Mouse (Mus musculus) adrenal gland (tissue): ENCODE measurements around the gene Gm20449.
"Not testable (repeated sequence)": the region's sequence is repeated elsewhere in the genome, so short reads cannot be mapped to it uniquely, and the experiment has no call there.

Experiments used
- intact Hi-C: fragments of 180-260 bp; cut with DNase I; formaldehyde crosslinking; loops from one replicate; pipeline ENCODE4 v1.15.1; 2025
- long read RNA-seq, 2 experiments: library from polyadenylated mRNA; unstranded; transcript quantifications; one replicate each; pipeline ENCODE4 v2.0.0; 2020; ENCODE audit warnings: borderline replicate concordance in 1 of 2; ENCODE audit not compliant: insufficient replicate concordance in 1 of 2

Gene Gm20449
- long read RNA-seq, experiment 1: 0 reads
- long read RNA-seq, experiment 2: 0 reads

GRCm38 (mm10) chr7:41499389-41500049 is at the start of gene Gm20449, which contains the start of gene AW146154:
Gm20449 (minus strand) TSS chr7:41499417.
AW146154 (minus strand) TSS chr7:41499890.
- intact Hi-C loops: loop anchor here (5.0 kb wide), 3 partner anchors 98 to 133 kb away; partner anchors contain the start of genes 2610021A01Rik, AI987944 and Zfp788

DNA sequence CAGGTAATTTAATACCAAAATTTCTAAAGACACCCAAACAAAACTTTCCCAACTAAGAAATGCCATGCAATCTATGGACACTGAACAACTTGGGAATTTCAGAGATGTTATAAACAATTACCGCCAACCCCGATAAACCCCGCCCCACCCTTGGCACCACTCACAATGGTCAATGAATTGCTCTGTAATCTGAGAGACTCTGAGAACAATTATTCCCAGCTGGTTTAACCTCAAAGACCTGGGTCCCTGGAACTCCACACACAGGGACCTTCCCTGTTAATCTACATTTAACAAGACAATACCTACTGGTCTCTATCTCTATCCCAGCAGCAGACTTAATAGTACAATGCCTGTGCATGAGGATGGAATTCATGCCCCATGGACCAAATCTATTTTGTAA is 13.5 kb upstream of the Gm20449 start:
- intact Hi-C loops: no loop called here

DNA sequence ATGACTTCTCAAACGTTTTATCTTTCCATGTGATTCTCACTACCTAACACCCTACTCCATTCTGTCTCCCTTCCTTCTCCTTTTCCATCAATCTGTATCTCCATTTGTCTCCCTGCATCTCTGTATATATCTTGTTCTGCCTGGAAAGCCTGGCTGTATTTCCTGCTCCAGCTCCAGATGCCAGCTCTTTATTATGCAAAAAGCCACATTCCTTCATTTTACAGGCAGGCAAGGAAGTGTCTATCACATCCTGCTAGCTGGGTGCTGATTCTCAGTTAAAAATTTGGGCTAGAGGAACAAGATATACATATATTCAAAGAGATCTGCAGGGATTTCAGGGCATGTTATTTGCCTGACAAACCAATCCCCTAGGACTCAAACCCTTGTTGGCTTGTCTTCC is 13.0 kb upstream of the Gm20449 start:
- intact Hi-C loops: no loop called here

DNA sequence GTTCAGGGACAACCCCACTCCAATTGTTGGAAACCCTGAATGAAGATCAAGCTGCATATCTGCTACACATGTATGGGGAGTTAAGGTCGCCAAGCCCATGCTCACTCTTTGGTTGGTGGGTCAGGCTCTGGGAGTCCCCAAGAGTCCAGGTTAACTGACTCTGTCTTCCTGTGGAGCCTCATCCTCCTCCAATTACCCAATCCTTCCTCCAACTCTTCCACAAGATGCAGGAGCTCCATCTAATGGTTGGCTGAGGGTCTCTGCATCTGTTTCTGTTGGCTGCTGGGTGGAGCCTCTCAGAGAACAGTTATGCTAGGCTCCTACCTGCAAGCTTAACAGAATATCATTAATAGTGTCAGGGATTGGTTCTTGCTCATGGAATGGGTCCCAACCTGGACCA is 3.2 kb upstream of the Gm20449 start:
- intact Hi-C loops: loop anchor here (5.0 kb wide), 1 partner anchor 130 kb away; the partner anchor contains the start of gene Zfp788

DNA sequence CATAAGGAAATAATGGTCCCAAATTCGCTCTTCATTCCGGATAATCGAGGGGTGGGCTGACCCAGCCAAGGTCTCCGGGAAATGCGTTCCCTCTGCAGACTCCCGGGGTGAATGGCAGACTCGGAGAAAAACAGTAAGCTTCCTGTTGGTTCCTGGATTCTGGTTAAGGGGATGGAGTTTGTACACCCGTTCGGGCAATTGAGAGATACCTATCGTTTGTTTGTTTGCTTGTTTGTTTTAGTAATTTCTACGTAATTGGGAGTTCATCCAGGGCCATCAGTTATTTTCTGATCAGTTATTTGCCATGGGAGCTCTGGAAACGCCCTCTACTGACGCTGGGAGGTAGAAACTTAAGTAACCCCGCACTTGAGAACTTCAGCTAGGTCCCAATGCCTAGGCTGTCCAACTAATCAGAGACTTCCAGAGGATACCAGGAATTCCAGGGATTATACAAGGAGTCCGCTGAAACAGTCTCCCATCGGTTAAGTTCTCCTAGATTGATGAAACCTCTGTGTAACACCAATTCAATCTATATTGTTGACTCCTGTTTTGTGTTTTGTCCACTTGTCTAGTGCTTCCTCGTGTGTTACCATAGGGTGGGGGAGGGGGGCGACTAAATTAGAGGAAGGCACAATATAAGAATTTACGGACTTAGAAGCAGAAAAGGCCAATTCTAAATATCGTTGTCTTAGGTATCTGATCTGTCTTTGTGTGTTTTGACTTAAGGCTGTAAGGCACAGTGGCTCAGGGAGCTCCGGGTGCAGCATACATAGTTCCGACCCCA is 1.1 kb upstream of the Gm20449 start:
- intact Hi-C loops: loop anchor here (5.0 kb wide), 1 partner anchor 132 kb away; the partner anchor contains the start of gene Zfp788

GRCm38 (mm10) chr7:41499018-41499388 is 214 bp downstream of the Gm20449 start:
- intact Hi-C loops: loop anchor here (5.0 kb wide), 2 partner anchors 98 to 107 kb away; partner anchors contain the start of genes 2610021A01Rik and AI987944

GRCm38 (mm10) chr7:41498464-41498863 is 753 bp downstream of the Gm20449 start:
- intact Hi-C loops: loop anchor here (5.0 kb wide), 2 partner anchors 99 to 106 kb away; partner anchors contain the start of genes 2610021A01Rik and AI987944

- intact Hi-C loops: loop anchor here (5.0 kb wide), 2 partner anchors 99 to 106 kb away; partner anchors contain the start of genes 2610021A01Rik and AI987944
Observed at GRCm38 (mm10) chr7:41497871-41498270, 1.3 kb downstream of the Gm20449 start.

- intact Hi-C loops: no loop called here
Observed at GRCm38 (mm10) chr7:41451864-41452263, 47.4 kb downstream of the Gm20449 start.

DNA sequence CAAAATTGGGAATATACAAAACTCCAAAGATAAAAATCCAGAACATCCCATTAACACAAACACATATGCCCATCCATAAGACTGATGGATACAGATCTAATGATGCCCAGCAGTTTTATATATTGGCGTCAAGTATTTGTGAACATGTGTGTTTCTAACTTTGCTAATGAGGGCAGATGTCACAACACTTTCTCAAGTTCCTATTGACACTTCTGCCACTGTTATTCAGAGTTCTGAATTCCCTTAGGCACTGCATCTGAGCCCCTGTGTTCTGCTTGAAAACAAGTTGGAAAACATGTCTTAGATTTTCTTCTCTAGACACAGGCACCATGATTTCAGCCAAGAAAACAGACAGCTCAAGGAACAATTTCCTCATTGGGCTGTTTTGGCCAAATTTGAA is 50.6 kb downstream of the Gm20449 start, which contains the start of gene Vmn2r57:
TSS of gene Vmn2r57 (minus strand) at position 101 of the 400 bp plus-strand sequence.
- intact Hi-C loops: not testable (repeated sequence)

DNA sequence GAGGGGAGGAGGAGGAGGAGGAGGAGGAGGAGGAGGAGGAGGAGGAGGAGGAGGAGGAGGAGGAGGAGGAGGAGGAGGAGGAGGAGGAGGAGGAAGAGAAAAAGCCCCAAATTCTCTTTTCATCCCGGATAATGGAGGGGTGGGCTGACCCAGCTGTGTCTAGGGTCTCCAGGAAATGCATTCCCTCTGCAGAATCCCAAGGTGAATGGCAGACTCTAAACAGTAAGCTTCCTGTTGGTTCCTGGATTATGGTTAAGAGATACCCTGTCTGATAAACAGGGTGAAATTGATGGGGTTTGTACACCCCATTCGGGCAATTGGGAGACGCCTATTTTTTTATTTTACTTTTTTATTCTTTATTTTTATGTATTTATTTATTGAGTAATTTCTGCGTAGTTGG is 105.1 kb downstream of the Gm20449 start:
- intact Hi-C loops: loop anchor here (5.0 to 10.0 kb wide), 2 partner anchors 103 to 241 kb away; partner anchors contain the start of genes AW146154, Gm20449 and Zfp788

GRCm38 (mm10) chr7:41393048-41393971 is 105.9 kb downstream of the Gm20449 start, which contains the start of gene AI987944:
AI987944 (minus strand) TSS chr7:41393379.
- intact Hi-C loops: loop anchor here (5.0 to 10.0 kb wide), 2 partner anchors 104 to 241 kb away; partner anchors contain the start of genes AW146154, Gm20449 and Zfp788
